Mouse (Mus musculus): Measurements from ENCODE around the gene Glud1.

DNA sequence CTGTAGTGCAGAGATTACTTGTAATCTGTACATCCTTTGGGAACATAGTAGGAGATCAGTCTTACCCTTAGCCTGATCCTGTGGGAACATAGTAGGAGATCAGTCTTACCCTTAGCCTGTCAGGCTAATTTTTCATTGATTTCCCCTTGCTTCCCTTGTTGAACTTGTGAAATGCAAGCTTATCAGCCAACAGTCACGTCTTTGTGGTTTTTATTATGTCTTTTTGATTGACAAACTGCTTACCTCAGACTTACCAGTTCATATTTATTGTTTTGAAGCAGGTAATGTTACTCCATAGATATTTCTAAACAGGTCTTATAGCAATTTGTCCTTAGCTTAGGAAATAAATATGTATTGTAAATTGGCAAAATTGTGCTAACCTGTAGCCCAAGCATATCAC, 17.1 kb downstream of the Glud1 start:
- TF ChIP-seq CTCF (IDR thresholded peaks at IDR 0.05; ENCODE audit: low read depth), result no peak
- no peak for TF ChIP-seq EP300 (IDR thresholded peaks at IDR 0.05; ENCODE audit: low read depth)
